Mouse (Mus musculus): Measurements from ENCODE around the gene Parp16. TPM values are rescaled to one million over a fixed set of nuclear protein-coding genes. Genes with fewer than 3 reads are reported as not detected.

The Parp16 gene
- polyA plus RNA-seq, 1 experiment = 7.1 TPM

GRCm38 (mm10) chr9:65175939-65176871 is 18.9 kb upstream of the Parp16 start:
- Histone ChIP-seq H3K27me3 (ENCODE audit: control insufficient read depth, insufficient read depth, low read length, poor library complexity, severe bottlenecking) (no peaks in the 10 kb centered on the region), H3K9me3 (replicated peaks; ENCODE audit: control insufficient read depth, insufficient read depth, low read length, poor library complexity, severe bottlenecking) (no peaks in the 10 kb centered on the region), H3K9ac (ENCODE audit: low read depth, poor library complexity, severe bottlenecking) (no peak overlapping the region), H3K4me1 (ENCODE audit: control insufficient read depth, insufficient read depth, low read length) (peaks cover 17% of the 10 kb centered on the region), H3K36me3 (ENCODE audit: control insufficient read depth, insufficient read depth, low read length, poor library complexity, severe bottlenecking) (no peaks in the 10 kb centered on the region), H3K27ac (ENCODE audit: insufficient read depth, low read length) (no peak overlapping the region), H3K4me3 (ENCODE audit: low read depth, low read length) (no peak overlapping the region)
- 0 out of 2 replicates have a peak, but pooled peaks have one; percentile 16 for TF ChIP-seq EP300 (IDR thresholded peaks at IDR 0.05; ENCODE audit: insufficient read depth, low read depth, low read length)
- TF ChIP-seq POLR2A (IDR thresholded peaks at IDR 0.05; ENCODE audit: insufficient read depth, low read length) = no peak
- TF ChIP-seq CTCF (IDR thresholded peaks at IDR 0.05; ENCODE audit: low read depth, low read length) = no peak

- Histone ChIP-seq H3K9me3 (replicated peaks; ENCODE audit: control insufficient read depth, insufficient read depth, low read length, poor library complexity, severe bottlenecking) (no peaks in the 10 kb centered on the region), H3K9ac (ENCODE audit: low read depth, poor library complexity, severe bottlenecking) (no peak overlapping the region), H3K4me3 (ENCODE audit: low read depth, low read length) (no peak overlapping the region), H3K36me3 (ENCODE audit: control insufficient read depth, insufficient read depth, low read length, poor library complexity, severe bottlenecking) (no peaks in the 10 kb centered on the region), H3K27ac (ENCODE audit: insufficient read depth, low read length) (no peak overlapping the region), H3K27me3 (ENCODE audit: control insufficient read depth, insufficient read depth, low read length, poor library complexity, severe bottlenecking) (no peaks in the 10 kb centered on the region), H3K4me1 (ENCODE audit: control insufficient read depth, insufficient read depth, low read length) (peaks cover 19% of the 10 kb centered on the region)
- TF ChIP-seq EP300 (IDR thresholded peaks at IDR 0.05; ENCODE audit: insufficient read depth, low read depth, low read length) (no peak), CTCF (IDR thresholded peaks at IDR 0.05; ENCODE audit: low read depth, low read length) (no peak), POLR2A (IDR thresholded peaks at IDR 0.05; ENCODE audit: insufficient read depth, low read length) (no peak)
These were observed 17.7 kb upstream of the Parp16 start for GRCm38 (mm10) chr9:65177497-65177896.

- no peak for TF ChIP-seq CTCF (IDR thresholded peaks at IDR 0.05; ENCODE audit: low read depth, low read length)
- Histone ChIP-seq H3K27ac (ENCODE audit: insufficient read depth, low read length) (no peak overlapping the region), H3K36me3 (ENCODE audit: control insufficient read depth, insufficient read depth, low read length, poor library complexity, severe bottlenecking) (no peaks in the 10 kb centered on the region), H3K4me3 (ENCODE audit: low read depth, low read length) (peak overlapping the region; percentile 38), H3K4me1 (ENCODE audit: control insufficient read depth, insufficient read depth, low read length) (peaks cover 19% of the 10 kb centered on the region), H3K27me3 (ENCODE audit: control insufficient read depth, insufficient read depth, low read length, poor library complexity, severe bottlenecking) (no peaks in the 10 kb centered on the region), H3K9ac (ENCODE audit: low read depth, poor library complexity, severe bottlenecking) (peak overlapping the region; percentile 53), H3K9me3 (replicated peaks; ENCODE audit: control insufficient read depth, insufficient read depth, low read length, poor library complexity, severe bottlenecking) (no peaks in the 10 kb centered on the region)
These were observed 17.2 kb upstream of the Parp16 start for GRCm38 (mm10) chr9:65177912-65178311.

- H3K27ac ChIP-seq (ENCODE audit: insufficient read depth, low read length) = 0 out of 2 replicates have a peak overlapping the region, but pooled peaks have one; percentile 20
- no peak for TF ChIP-seq CTCF (IDR thresholded peaks at IDR 0.05; ENCODE audit: low read depth, low read length)
- peak; percentile 70 for TF ChIP-seq EP300 (IDR thresholded peaks at IDR 0.05; ENCODE audit: insufficient read depth, low read depth, low read length)
- peaks cover 19% of the 10 kb centered on the region for H3K4me1 ChIP-seq (ENCODE audit: control insufficient read depth, insufficient read depth, low read length)
- peak overlapping the region; percentile 38 for H3K4me3 ChIP-seq (ENCODE audit: low read depth, low read length)
- H3K9me3 ChIP-seq (replicated peaks; ENCODE audit: control insufficient read depth, insufficient read depth, low read length, poor library complexity, severe bottlenecking) = no peaks in the 10 kb centered on the region
- H3K36me3 ChIP-seq (ENCODE audit: control insufficient read depth, insufficient read depth, low read length, poor library complexity, severe bottlenecking) = no peaks in the 10 kb centered on the region
- H3K27me3 ChIP-seq (ENCODE audit: control insufficient read depth, insufficient read depth, low read length, poor library complexity, severe bottlenecking) = no peaks in the 10 kb centered on the region
- peak overlapping the region; percentile 53 for H3K9ac ChIP-seq (ENCODE audit: low read depth, poor library complexity, severe bottlenecking)
These were observed 16.6 kb upstream of the Parp16 start for GRCm38 (mm10) chr9:65178336-65179213.

- H3K9ac ChIP-seq (ENCODE audit: low read depth, poor library complexity, severe bottlenecking) = no peak overlapping the region
- TF ChIP-seq EP300 (IDR thresholded peaks at IDR 0.05; ENCODE audit: insufficient read depth, low read depth, low read length) (no peak), POLR2A (IDR thresholded peaks at IDR 0.05; ENCODE audit: insufficient read depth, low read length) (no peak), CTCF (IDR thresholded peaks at IDR 0.05; ENCODE audit: low read depth, low read length) (no peak)
- H3K27ac ChIP-seq (ENCODE audit: insufficient read depth, low read length) = no peak overlapping the region
- no peaks in the 10 kb centered on the region for H3K36me3 ChIP-seq (ENCODE audit: control insufficient read depth, insufficient read depth, low read length, poor library complexity, severe bottlenecking)
- H3K9me3 ChIP-seq (replicated peaks; ENCODE audit: control insufficient read depth, insufficient read depth, low read length, poor library complexity, severe bottlenecking) = no peaks in the 10 kb centered on the region
- no peaks in the 10 kb centered on the region for H3K27me3 ChIP-seq (ENCODE audit: control insufficient read depth, insufficient read depth, low read length, poor library complexity, severe bottlenecking)
- peaks cover 19% of the 10 kb centered on the region for H3K4me1 ChIP-seq (ENCODE audit: control insufficient read depth, insufficient read depth, low read length)
- H3K4me3 ChIP-seq (ENCODE audit: low read depth, low read length) = peak overlapping the region; percentile 19; the same call in 1 of the 2 replicates
These were observed 15.1 kb upstream of the Parp16 start for GRCm38 (mm10) chr9:65179817-65180624.
